Mouse (Mus musculus): ENCODE measurements around the gene Rgs1.

Rgs1 gene

GRCm38 (mm10) chr1:144248923-144249322, at the start of gene Rgs1:
TSS of gene Rgs1 (minus strand) at chr1:144249242.
- peak; percentile 83 for DNase-seq (ENCODE audit: low spot score)

- DNase-seq (ENCODE audit: low spot score), result no peak
Observed at GRCm38 (mm10) chr1:144283020-144284014, 34.3 kb upstream of the Rgs1 start.

DNA sequence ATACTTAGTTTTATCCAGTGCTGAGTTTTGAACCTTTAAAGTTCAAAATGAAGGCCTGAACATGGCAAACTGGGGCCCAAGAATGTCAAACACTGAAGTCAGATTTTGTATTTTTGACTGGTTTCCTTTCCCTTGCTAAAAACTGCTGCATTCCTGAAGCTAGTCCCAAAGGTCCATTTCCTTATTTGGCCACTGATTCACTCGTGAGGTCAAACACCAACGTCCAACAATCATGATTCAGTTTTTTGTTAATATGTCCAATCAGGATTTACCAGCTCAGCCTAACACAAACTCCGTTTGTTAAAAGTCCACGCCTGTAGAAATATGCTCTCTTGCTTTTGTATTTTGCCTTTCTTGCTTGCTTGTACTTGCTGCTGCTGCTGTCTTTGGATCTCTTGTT, 31.0 kb upstream of the Rgs1 start:
- no peak for DNase-seq (ENCODE audit: low spot score)

DNA sequence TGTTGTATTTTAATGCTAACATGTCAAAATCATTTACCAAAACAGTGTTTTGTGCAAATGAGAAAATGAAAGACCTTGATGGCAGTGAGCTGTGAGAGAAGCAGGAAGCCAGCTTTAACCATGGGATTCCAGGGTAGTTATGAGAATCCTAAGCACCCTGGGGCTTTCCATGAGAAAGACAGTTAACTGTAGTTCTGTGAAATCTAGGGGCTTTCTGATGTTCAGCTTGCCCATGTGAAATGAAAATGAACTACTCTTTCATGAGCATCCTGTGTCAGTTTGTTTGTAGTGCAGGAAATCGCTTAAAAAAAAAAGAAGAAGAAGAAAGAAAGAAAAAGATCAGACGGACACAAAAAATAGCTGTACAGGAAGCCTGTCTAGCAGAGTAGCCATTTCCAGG, 23.9 kb upstream of the Rgs1 start:
- peak; percentile 43 for DNase-seq (ENCODE audit: low spot score)

GRCm38 (mm10) chr1:144269112-144269511, 20.1 kb upstream of the Rgs1 start:
- DNase-seq (ENCODE audit: low spot score), result no peak

GRCm38 (mm10) chr1:144267471-144268470, 18.7 kb upstream of the Rgs1 start:
- no peak for DNase-seq (ENCODE audit: low spot score)

DNA sequence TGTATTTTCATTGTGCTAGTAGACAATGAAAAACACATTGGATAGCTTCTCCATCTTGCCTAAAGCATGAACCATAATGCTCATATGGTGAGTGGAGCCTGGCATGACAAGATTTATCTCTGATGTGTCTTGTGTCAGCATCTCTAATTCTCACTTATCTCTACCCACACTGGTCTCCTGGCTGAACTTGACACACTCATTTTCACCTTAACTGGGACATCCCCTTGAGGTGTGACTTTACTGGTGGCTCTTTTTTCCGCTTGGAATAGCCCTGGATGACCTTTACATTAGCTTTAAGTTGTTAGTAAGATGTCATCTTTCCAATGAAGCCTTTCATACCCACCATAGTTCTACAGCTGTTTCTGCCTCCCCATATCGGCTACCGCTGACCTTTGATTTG, 15.0 kb upstream of the Rgs1 start:
- no peak for DNase-seq (ENCODE audit: low spot score)

DNA sequence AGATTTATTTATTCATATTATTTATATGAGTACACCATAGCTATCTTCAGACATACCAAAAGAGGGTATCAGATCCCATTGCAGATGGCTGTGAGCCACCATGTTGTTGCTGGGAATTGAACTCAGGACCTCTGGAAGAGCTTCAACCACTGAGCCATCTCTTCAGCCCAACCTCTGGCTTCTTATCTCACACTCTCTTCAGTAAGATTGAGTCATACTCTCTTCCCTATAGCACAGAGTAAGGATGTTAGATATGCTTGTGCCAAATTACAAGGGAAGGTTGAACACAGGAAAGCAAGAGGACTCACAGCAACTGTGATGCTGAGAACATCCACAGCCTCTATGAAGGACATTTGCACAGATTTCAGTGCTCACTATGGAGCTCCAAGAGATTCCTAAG, 13.0 kb upstream of the Rgs1 start:
- DNase-seq (ENCODE audit: low spot score), result no peak

DNA sequence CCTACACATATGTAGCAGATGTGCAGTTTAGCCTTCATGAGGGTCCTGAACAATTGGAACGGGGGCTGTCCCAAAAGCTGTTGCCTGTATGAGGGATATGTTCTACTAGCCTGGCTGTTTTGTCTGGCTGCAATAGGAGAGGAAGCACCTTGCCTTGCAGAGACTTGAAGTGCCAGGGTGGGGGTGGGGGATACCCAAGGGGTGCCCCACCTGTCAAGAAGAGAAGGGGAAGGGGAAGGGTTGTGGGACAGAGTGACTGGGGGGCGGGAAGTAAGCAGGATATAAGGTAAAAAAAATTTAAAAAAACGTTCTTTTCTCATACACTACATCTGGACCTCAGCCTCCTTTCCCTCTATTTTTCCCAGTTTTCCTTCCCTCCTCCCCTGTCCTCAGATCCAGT, 9.7 kb upstream of the Rgs1 start:
- no peak for DNase-seq (ENCODE audit: low spot score)

- no peak for DNase-seq (ENCODE audit: low spot score)
Observed at GRCm38 (mm10) chr1:144256556-144257331, 7.7 kb upstream of the Rgs1 start.

DNA sequence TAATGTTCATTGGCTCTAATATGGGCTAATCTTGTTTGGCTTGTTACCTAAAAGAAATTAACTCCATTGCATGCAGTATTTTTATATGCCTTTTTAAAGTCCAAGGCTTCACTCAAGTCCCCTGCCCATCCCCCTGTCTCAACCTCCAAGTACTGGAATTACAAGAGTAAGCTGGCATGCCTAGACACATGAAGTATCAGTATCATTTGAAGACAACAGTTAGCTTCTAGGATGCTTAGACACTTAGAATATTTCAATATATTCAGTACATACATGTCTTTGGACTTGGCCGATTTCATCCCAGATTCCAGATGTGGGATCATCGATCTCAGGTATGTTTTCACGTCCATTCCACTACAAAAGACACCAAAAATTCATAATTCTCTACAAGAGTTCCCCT, 836 bp downstream of the Rgs1 start:
- no peak for DNase-seq (ENCODE audit: low spot score)

GRCm38 (mm10) chr1:144247382-144247781, 1.7 kb downstream of the Rgs1 start:
- no peak for DNase-seq (ENCODE audit: low spot score)

- DNase-seq (ENCODE audit: low spot score), result peak; percentile 27
Observed at GRCm38 (mm10) chr1:144243511-144243910, 5.5 kb downstream of the Rgs1 start.

DNA sequence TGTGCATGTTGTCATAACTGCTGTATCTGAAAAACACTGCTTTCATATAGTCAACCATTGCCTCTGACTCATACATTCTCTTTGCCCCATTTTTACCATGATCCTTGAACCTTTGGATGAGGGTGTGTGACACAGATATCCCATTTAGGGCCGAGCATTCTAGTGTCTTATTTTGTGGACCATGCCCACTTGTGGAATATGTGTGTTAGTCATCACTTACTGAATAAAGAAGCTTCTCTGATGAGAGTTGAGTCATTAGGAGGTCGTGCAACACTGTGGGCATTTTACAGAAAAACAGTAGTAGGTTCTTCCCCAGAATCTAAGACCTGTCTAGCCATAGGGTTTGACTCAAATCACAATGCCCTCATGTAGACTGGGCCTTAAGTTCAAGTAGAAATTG, 9.8 kb downstream of the Rgs1 start:
- no peak for DNase-seq (ENCODE audit: low spot score)

- no peak for DNase-seq (ENCODE audit: low spot score)
Observed at GRCm38 (mm10) chr1:144215230-144215629, 33.8 kb downstream of the Rgs1 start.

GRCm38 (mm10) chr1:144210912-144211311, 38.1 kb downstream of the Rgs1 start:
- no peak for DNase-seq (ENCODE audit: low spot score)

DNA sequence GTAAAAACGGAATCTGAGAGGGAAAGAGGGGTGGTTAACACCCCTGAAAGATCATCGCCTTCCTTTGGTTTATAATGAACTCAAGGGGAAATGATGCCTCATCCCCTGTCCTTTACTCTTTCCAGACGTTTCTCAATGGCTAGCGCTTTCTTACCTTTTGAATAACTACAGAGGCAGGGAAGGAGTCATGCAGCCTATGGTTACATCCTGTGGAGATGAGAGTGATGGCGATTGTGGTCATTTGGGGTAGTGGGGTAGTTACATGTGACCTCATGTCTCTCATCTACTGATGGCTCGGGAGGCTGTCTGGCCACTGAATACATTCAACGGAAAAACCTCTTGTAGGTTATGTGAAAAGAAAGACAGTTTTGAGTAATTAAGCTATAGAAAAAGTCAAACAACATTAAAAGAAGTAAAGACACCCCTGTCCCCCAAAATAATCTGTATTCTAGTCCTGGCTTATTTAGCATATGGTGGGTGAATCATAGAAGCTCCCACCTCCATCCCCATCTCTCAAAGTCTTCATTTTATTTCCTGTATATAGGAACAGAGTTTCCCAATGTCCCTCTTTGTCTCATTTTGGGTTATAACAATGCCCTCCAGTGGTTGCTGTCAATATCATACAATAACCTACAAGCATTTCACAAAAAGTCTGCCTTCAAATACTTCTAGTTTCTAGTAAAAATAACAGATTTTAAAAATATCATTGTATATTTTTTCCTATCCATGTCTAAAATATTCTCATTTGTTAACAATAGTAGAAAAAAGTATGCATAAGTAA, 42.6 kb downstream of the Rgs1 start:
- DNase-seq (ENCODE audit: low spot score), result no peak

DNA sequence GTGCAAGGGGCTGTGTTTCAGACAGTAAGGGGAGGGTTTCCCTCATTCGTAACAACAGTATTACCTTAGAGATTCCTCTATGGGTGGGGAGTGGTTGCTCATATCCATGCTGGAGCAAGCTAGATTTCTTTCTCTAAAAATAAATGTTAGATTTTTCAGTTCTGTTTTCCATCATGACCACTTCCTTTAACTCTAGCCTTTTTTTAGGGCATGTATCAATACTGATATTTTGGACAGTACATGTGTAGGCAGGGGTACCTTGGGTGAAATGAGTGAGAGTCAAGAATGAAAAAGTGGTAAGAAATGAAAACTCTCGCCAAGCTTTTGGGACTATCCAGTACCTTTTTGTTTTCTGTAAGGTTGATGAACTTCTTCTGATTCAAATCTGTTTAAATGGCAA, 44.3 kb downstream of the Rgs1 start:
- DNase-seq (ENCODE audit: low spot score), result no peak

DNA sequence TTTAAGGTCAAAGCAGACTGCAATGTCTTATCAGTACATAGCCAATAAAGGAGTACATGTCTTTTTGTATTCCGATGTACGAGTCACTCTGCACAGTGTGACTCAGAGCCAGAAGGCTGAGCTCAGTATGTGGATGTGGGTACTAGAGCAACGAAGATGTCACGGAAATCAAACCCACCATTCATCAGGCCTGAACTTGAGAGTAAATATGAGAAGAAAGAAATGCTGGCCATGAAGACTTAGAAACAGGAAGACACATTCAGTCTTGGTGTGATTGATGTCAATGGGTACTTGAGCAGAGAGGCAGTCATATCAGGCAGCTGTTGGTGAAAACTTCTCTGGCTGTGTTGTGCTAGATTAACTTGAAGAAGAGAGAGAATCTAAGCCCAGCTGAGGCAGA, 46.1 kb downstream of the Rgs1 start:
- DNase-seq (ENCODE audit: low spot score), result peak; percentile 22

GRCm38 (mm10) chr1:144200496-144200895, 48.5 kb downstream of the Rgs1 start:
- DNase-seq (ENCODE audit: low spot score), result no peak

DNA sequence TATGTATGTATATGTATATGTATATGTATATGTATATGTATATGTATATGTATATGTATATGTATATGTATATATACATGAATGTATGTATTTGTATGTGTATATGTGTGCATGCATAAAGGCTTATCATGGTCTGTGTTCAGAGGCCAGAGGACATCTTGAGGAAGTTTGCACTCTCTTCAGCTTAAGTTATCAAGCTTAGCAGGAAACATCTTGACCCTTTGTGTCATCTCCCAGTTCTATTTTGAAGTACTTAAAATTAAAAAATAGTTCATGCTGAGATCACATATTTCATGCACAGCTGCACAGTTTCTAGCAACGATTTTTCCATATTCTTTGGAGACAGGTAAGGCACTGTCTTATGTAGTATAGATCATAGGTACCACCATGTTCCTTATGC, 49.5 kb downstream of the Rgs1 start:
- DNase-seq (ENCODE audit: low spot score), result no peak
